Mouse (Mus musculus): ENCODE data around the gene Gm2115. TPM values are rescaled to one million over a fixed set of nuclear protein-coding genes. Genes with fewer than 3 reads are reported as not detected.

Gene Gm2115
- 0.42 and 0.47 TPM in 2 replicates for polyA plus RNA-seq (2015; fragmentation: Nextera tagmentation; extraction: Ambion mirVana)

- Histone ChIP-seq H3K4me1 (replicated peaks) (peaks cover 10% of the 10 kb centered on the region), H3K9me3 (replicated peaks) (no peaks in the 10 kb centered on the region), H3K9ac (peak within 1 kb of the TSS; percentile 43), H3K36me3 (no peaks in the 10 kb centered on the region), H3K4me2 (peak within 1 kb of the TSS; percentile 88), H3K4me3 (peak within 1 kb of the TSS; percentile 54), H3K27me3 (peaks cover 30% of the 10 kb centered on the region), H3K27ac (no peak within 1 kb of the TSS)
- WGBS = 1% methylated on average over 52 of the region's 52 CpGs
- peak; percentile 43; the same call in 1 of the 2 replicates for ATAC-seq (replicated peaks; ENCODE audit: insufficient number of reproducible peaks, insufficient read depth, low FRiP score, low read depth)
These were observed at the start of gene Gm2115 for GRCm38 (mm10) chr7:84528796-84529533. TSS of gene Gm2115 (plus strand) at chr7:84528954.

DNA sequence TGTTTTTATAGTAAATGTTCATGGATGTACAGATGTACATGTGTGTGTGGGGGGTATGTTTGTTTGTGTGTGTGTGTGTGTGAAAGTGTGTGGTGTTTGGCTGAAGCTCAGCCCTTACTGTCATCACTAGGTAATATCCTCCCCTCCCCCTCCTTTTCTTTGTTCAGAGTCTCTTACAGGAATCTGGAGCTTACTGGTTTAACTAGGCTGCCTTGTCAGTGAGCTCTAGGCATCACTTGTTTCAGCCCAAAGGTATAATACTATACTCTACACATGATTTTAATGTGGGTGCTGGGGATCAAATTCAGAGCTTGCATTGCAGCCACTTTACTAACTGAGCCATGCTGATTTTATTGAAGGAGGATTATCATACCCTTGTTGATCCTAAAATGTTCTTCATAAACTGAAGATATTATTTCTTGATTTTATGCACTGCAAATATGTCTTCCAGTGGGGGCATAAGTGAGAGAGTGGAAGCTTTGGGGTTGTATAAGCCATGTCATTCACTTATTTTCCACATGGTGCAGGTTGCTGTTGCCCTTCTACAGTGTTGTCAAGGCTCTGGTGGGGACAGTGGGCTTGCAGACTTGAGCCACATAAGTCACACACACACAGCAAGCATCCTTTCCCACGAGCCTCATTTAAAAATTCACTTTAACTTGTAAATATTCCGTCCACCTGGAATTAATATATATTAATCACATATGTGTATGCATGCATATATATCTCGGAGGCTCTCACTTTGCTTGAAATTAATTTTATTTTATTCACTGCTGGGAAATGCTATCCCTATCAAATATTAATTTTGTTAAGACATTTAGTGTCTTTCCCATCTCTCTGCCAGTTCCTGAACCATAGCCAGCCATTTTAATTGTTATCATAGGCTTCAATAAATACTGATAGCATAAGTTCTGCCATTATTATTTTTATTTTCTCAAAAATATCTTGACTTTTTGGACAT is 45.0 kb upstream of the Gm2115 start:
- H3K4me1 ChIP-seq (replicated peaks) = no peaks in the 10 kb centered on the region
- no peak overlapping the region for H3K4me2 ChIP-seq
- H3K9me3 ChIP-seq (replicated peaks) = no peaks in the 10 kb centered on the region
- WGBS = 72% methylated on average over 3 of the region's 3 CpGs
- no peak overlapping the region for H3K4me3 ChIP-seq
- no peak overlapping the region for H3K27ac ChIP-seq
- H3K27me3 ChIP-seq = no peaks in the 10 kb centered on the region
- no peak for ATAC-seq (replicated peaks; ENCODE audit: insufficient number of reproducible peaks, insufficient read depth, low FRiP score, low read depth)
- no peak overlapping the region for H3K9ac ChIP-seq
- no peaks in the 10 kb centered on the region for H3K36me3 ChIP-seq

- no peak for ATAC-seq (replicated peaks; ENCODE audit: insufficient number of reproducible peaks, insufficient read depth, low FRiP score, low read depth)
- Histone ChIP-seq H3K27me3 (no peaks in the 10 kb centered on the region), H3K36me3 (no peaks in the 10 kb centered on the region), H3K27ac (no peak overlapping the region), H3K4me2 (no peak overlapping the region), H3K9ac (no peak overlapping the region), H3K9me3 (replicated peaks) (no peaks in the 10 kb centered on the region), H3K4me1 (replicated peaks) (no peaks in the 10 kb centered on the region), H3K4me3 (no peak overlapping the region)
- 81% methylated on average over 2 of the region's 2 CpGs for WGBS
These were observed 42.3 kb upstream of the Gm2115 start for GRCm38 (mm10) chr7:84486485-84486884.

DNA sequence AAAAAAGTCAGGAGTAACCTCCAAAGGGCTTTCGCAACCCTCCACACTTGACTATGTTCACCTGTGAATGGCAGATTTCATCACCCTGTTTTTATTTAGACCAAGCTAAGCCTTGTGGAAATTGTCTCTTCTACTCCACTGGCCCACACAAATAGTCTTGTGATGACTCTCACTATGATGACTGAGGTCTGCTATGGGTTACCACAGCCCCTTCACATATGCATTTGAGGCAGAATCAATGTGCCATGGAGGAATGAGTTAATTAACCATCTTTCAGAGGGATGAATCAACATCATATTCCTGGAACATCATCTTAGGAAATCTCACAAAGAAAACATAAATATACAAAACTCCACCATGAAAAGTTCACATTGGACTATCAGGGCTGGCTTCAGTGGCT is 25.6 kb upstream of the Gm2115 start:
- WGBS = 95% methylated on average over 1 of the region's 1 CpGs
- no peak overlapping the region for H3K4me2 ChIP-seq
- no peaks in the 10 kb centered on the region for H3K36me3 ChIP-seq
- no peaks in the 10 kb centered on the region for H3K9me3 ChIP-seq (replicated peaks)
- H3K27ac ChIP-seq = no peak overlapping the region
- H3K4me1 ChIP-seq (replicated peaks) = no peaks in the 10 kb centered on the region
- no peak overlapping the region for H3K9ac ChIP-seq
- H3K4me3 ChIP-seq = no peak overlapping the region
- ATAC-seq (replicated peaks; ENCODE audit: insufficient number of reproducible peaks, insufficient read depth, low FRiP score, low read depth) = no peak
- no peaks in the 10 kb centered on the region for H3K27me3 ChIP-seq

DNA sequence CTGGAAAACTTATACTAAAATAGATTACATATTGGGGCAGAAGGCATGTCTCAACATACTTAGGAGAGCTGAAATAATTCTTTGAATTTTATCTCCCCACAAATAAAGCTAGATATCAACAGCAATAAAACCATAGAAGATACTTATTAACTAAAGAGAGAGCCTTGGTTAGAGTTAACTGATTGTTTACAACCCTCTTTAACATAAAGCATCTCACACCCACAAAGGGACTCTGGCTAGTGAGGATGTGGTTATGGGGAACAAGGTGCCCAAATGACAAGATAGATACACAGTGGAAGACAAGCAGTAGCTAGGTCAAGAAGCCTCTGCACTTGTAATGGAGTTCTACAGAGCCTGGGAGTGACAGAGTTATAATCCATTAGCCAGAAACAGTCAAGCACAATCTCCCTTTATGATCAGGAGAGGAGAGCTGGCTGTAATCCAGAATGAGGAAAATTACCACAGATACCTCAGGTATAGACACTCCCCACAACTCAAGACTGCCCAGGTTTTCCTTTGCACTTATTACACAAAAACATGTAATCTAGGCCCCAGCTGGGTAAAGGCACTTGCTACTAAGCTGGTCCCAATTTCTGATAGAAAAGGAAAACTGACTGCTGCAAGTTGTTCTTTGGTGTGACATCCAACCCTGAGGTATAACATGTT is 10.1 kb upstream of the Gm2115 start:
- H3K4me1 ChIP-seq (replicated peaks) = no peaks in the 10 kb centered on the region
- no peak overlapping the region for H3K4me3 ChIP-seq
- H3K27ac ChIP-seq = no peak overlapping the region
- H3K4me2 ChIP-seq = no peak overlapping the region
- no peaks in the 10 kb centered on the region for H3K9me3 ChIP-seq (replicated peaks)
- H3K36me3 ChIP-seq = no peaks in the 10 kb centered on the region
- no peak for ATAC-seq (replicated peaks; ENCODE audit: insufficient number of reproducible peaks, insufficient read depth, low FRiP score, low read depth)
- H3K9ac ChIP-seq = no peak overlapping the region
- H3K27me3 ChIP-seq = no peaks in the 10 kb centered on the region

DNA sequence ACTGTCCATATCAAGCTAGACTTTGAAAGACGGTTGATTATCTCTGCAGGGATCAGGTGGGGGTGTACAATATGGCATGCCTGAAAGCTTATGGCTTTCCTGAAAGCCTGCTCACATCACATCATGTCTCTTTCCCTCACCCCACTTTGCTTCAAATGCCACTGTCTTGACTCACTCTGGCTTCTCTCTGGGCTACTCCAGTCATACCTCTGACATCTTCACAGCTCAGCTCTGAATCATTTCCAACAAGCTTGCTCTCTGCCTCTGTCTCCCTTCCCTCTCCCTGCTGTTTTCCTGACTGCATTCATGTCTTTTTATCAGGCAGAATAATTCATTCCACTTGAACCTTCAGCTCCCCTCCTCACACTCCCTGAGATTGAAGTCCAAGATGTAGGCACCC is 7.4 kb upstream of the Gm2115 start:
- Histone ChIP-seq H3K4me3 (no peak overlapping the region), H3K27me3 (no peaks in the 10 kb centered on the region), H3K27ac (no peak overlapping the region), H3K9me3 (replicated peaks) (no peaks in the 10 kb centered on the region), H3K36me3 (no peaks in the 10 kb centered on the region), H3K4me2 (no peak overlapping the region), H3K9ac (no peak overlapping the region), H3K4me1 (replicated peaks) (no peaks in the 10 kb centered on the region)
- WGBS = 48% methylated on average over 1 of the region's 1 CpGs
- no peak for ATAC-seq (replicated peaks; ENCODE audit: insufficient number of reproducible peaks, insufficient read depth, low FRiP score, low read depth)

DNA sequence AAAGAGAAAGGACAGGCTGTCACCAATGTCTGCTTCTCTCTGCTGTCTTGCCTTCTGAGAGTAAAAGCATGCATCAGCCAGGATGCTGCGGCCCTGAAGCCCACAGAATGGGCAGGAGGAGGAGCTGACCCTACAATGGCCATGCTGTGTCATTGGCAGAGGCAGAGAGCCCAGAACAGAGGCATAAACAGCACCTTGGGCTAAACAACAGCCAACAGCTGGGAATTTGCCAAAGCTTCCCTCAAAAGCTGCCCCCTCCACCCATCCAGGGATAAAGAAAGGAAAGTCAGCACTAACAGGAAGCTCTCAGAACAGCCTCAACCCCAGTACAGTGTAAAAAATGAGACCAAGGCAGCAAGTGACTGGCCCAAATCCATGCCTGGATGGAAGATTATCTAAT is 6.3 kb upstream of the Gm2115 start:
- Histone ChIP-seq H3K27me3 (no peaks in the 10 kb centered on the region), H3K9me3 (replicated peaks) (no peaks in the 10 kb centered on the region), H3K9ac (no peak overlapping the region), H3K27ac (no peak overlapping the region), H3K4me1 (replicated peaks) (no peaks in the 10 kb centered on the region), H3K36me3 (no peaks in the 10 kb centered on the region), H3K4me3 (no peak overlapping the region), H3K4me2 (no peak overlapping the region)
- WGBS = 53% methylated on average over 1 of the region's 1 CpGs
- ATAC-seq (replicated peaks; ENCODE audit: insufficient number of reproducible peaks, insufficient read depth, low FRiP score, low read depth) = no peak

DNA sequence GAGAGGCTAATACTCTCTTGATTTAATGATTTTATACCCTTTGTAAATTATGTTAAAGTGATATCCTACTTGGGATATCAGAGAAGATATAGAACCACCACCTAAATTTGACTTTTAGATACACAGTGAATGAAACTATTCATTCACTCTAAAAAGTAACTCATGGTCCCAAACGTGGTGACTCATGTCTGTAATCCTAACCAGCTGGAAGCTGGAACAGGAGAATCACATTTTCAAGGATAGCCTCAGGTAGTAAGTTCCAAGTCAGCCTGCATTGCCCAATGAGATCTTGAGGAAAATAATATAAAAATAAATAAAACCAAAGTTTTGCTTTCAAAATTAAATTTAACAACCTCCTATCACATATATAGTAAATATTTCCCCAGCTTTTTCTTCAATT is 2.6 kb upstream of the Gm2115 start:
- WGBS = 51% methylated on average over 1 of the region's 1 CpGs
- H3K4me2 ChIP-seq = no peak overlapping the region
- no peaks in the 10 kb centered on the region for H3K9me3 ChIP-seq (replicated peaks)
- ATAC-seq (replicated peaks; ENCODE audit: insufficient number of reproducible peaks, insufficient read depth, low FRiP score, low read depth) = no peak
- H3K27me3 ChIP-seq = peaks cover 28% of the 10 kb centered on the region
- no peak overlapping the region for H3K27ac ChIP-seq
- peaks cover 10% of the 10 kb centered on the region for H3K4me1 ChIP-seq (replicated peaks)
- no peaks in the 10 kb centered on the region for H3K36me3 ChIP-seq
- no peak overlapping the region for H3K9ac ChIP-seq
- H3K4me3 ChIP-seq = no peak overlapping the region

DNA sequence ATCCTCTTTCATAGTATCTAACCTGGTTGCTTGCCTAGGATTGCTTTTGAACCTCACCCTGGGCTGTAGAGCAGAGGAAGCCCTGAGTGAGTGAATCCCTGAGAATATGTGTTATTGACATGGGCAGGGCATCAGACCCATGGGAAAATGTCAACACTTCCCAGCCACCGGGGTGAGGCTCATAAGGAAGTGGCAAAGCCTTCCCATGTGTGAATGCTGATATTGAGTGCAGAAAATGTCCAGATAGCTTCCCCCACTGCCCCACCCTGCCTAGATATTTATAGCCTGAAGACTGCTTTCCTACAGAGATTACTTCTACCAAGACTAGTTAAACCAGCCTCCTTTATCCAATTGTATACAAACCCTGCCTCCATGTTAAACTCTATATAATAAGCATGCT is 4.0 kb downstream of the Gm2115 start:
- no peak overlapping the region for H3K4me3 ChIP-seq
- H3K27ac ChIP-seq = no peak overlapping the region
- no peak overlapping the region for H3K9ac ChIP-seq
- no peak for ATAC-seq (replicated peaks; ENCODE audit: insufficient number of reproducible peaks, insufficient read depth, low FRiP score, low read depth)
- no peaks in the 10 kb centered on the region for H3K9me3 ChIP-seq (replicated peaks)
- H3K4me1 ChIP-seq (replicated peaks) = peaks cover 10% of the 10 kb centered on the region
- peaks cover 30% of the 10 kb centered on the region for H3K27me3 ChIP-seq
- no peaks in the 10 kb centered on the region for H3K36me3 ChIP-seq
- WGBS = 29% methylated on average over 1 of the region's 1 CpGs
- no peak overlapping the region for H3K4me2 ChIP-seq

GRCm38 (mm10) chr7:84534632-84535031 is 5.9 kb downstream of the Gm2115 start:
- no peak for ATAC-seq (replicated peaks; ENCODE audit: insufficient number of reproducible peaks, insufficient read depth, low FRiP score, low read depth)
- Histone ChIP-seq H3K27ac (no peak overlapping the region), H3K36me3 (no peaks in the 10 kb centered on the region), H3K4me3 (no peak overlapping the region), H3K27me3 (peaks cover 17% of the 10 kb centered on the region), H3K9me3 (replicated peaks) (no peaks in the 10 kb centered on the region), H3K9ac (no peak overlapping the region), H3K4me2 (no peak overlapping the region), H3K4me1 (replicated peaks) (no peaks in the 10 kb centered on the region; the same call in 1 of the 2 replicates)
- 75% methylated on average over 3 of the region's 3 CpGs for WGBS

GRCm38 (mm10) chr7:84544946-84545345 is 16.2 kb downstream of the Gm2115 start:
- no peak overlapping the region for H3K27ac ChIP-seq
- no peaks in the 10 kb centered on the region for H3K27me3 ChIP-seq
- no peak for ATAC-seq (replicated peaks; ENCODE audit: insufficient number of reproducible peaks, insufficient read depth, low FRiP score, low read depth)
- H3K4me3 ChIP-seq = no peak overlapping the region
- H3K9me3 ChIP-seq (replicated peaks) = no peaks in the 10 kb centered on the region
- 79% methylated on average over 4 of the region's 4 CpGs for WGBS
- no peaks in the 10 kb centered on the region for H3K4me1 ChIP-seq (replicated peaks)
- no peaks in the 10 kb centered on the region for H3K36me3 ChIP-seq
- no peak overlapping the region for H3K9ac ChIP-seq
- no peak overlapping the region for H3K4me2 ChIP-seq

Measured in heart, embryonic 15.5 days (tissue).